In the genomic region with DNA sequence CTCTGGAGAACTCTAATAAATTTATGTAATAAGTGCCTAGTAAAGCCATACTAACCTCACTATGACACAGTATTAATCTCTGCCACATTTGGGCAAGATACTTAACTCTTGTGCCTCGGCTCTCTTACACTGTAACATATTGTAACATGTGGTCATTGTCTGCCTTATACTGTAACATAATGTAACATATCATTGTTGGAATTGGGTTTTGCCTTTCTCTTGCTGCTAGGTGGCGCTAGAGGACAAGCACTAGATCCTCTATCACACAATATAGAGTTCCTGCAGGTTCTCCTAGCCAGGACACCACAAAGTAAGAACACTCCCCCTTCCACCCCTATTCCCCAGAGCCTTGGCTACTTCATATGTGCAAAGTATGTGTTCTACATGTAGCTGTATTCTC, we compare ENCODE assay signal across 9 mouse cellular contexts. TPM values are rescaled to one million over a fixed set of nuclear protein-coding genes. Genes with fewer than 3 reads are reported as not detected.
DNase-seq lines count a peak whose midpoint lies in the region; ATAC-seq and TF ChIP-seq lines count a peak whose summit lies in the region.
"Had no signal": no experiment of that assay in that cellular context is flagged by ENCODE, and none has a peak within 500 bp of the region (broad histone marks: within the 10 kb centered on the region; RNA-seq: fewer than 3 reads in every experiment).

No protein-coding gene starts in this region.

- no peak overlapping the region for H3K4me3 ChIP-seq in intestine, postnatal 0 days (ENCODE audit: low read depth, low read length)
- H3K4me3 ChIP-seq in intestine, embryonic 16.5 days (ENCODE audit: low read length), result no peak overlapping the region
- H3K4me3 ChIP-seq: erythroblast, embryonic 14.5 days had no signal

- no peak overlapping the region for H3K9ac ChIP-seq in intestine, postnatal 0 days (ENCODE audit: low read depth, low read length)
- H3K9ac ChIP-seq in intestine, embryonic 16.5 days (ENCODE audit: low read depth, low read length), result no peak overlapping the region

- DNase-seq in B cell, adult 2 months, result peak; percentile 22 to 28
- peak; percentile 75 for DNase-seq in MEL-GATA-1-ER (ENCODE audit: extremely low read depth, low read depth)
- peak; percentile 53 for DNase-seq in lung, postnatal 36 days
- no peak for DNase-seq in urinary bladder, adult 2 months (ENCODE audit: low spot score)

- no peak overlapping the region for H3K4me2 ChIP-seq in intestine, postnatal 0 days (replicated peaks; ENCODE audit: low read depth)
- no peak overlapping the region for H3K4me2 ChIP-seq in intestine, embryonic 16.5 days (ENCODE audit: low read depth, low read length)

- H3K9me3 ChIP-seq in intestine, postnatal 0 days (ENCODE audit: control insufficient read depth), result no peaks in the 10 kb centered on the region
- H3K9me3 ChIP-seq in intestine, embryonic 16.5 days (ENCODE audit: control insufficient read depth, low read length), result no peaks in the 10 kb centered on the region

- H3K27me3 ChIP-seq in intestine, postnatal 0 days (replicated peaks; ENCODE audit: control insufficient read depth, insufficient read depth, low read length), result no peaks in the 10 kb centered on the region
- no peaks in the 10 kb centered on the region for H3K27me3 ChIP-seq in intestine, embryonic 16.5 days (replicated peaks; ENCODE audit: control insufficient read depth, insufficient read depth, low read length)

- no peaks in the 10 kb centered on the region for H3K36me3 ChIP-seq in intestine, postnatal 0 days (ENCODE audit: control insufficient read depth, insufficient read depth)
- no peaks in the 10 kb centered on the region for H3K36me3 ChIP-seq in intestine, embryonic 16.5 days (ENCODE audit: control insufficient read depth, insufficient read depth, low read length)

- TF ChIP-seq CTCF in intestine, postnatal 0 days (IDR thresholded peaks at IDR 0.05; ENCODE audit: low read depth), result peak; percentile 72

- H3K27ac ChIP-seq in intestine, postnatal 0 days (ENCODE audit: low read depth, low read length), result no peak overlapping the region
- H3K27ac ChIP-seq in intestine, embryonic 16.5 days (ENCODE audit: low read length), result no peak overlapping the region

- ATAC-seq in intestine, postnatal 0 days, result no peak
- ATAC-seq in intestine, embryonic 16.5 days, result no peak
- peak; percentile 54 for ATAC-seq in erythroid progenitor cell, adult 5-6 weeks (replicated peaks; ENCODE audit: low FRiP score, poor library complexity, severe bottlenecking)
- no peak for ATAC-seq in frontal cortex, adult (ENCODE audit: low TSS enrichment)

- no peaks in the 10 kb centered on the region for H3K4me1 ChIP-seq in intestine, postnatal 0 days (replicated peaks; ENCODE audit: control insufficient read depth, insufficient read depth, low read length)
- H3K4me1 ChIP-seq in intestine, embryonic 16.5 days (ENCODE audit: control insufficient read depth, insufficient read depth, low read length), result no peaks in the 10 kb centered on the region

- 39% methylated on average over 2 of the region's 2 CpGs for WGBS in intestine, postnatal 0 days
- 40% methylated on average over 2 of the region's 2 CpGs for WGBS in intestine, embryonic 16.5 days

RNA-seq across cellular contexts. Expression of a gene that starts 36.2 kb away (rescaled TPM):
- 1.6 and 1.8 TPM in 2 replicates for polyA plus RNA-seq in intestine, postnatal 0 days (2015; fragmentation: Nextera tagmentation; extraction: Ambion mirVana)
- polyA plus RNA-seq in intestine, embryonic 16.5 days (2015; fragmentation: Nextera tagmentation; extraction: Ambion mirVana), result 4.3 and 4.4 TPM in 2 replicates
- total RNA-seq in erythroid progenitor cell, adult 5-6 weeks (2015; ENCODE audit: low replicate concordance), result not detected in 2 replicates
- not detected in 2 replicates for total RNA-seq in erythroid progenitor cell, adult 5-6 weeks (2017; ENCODE audit: low replicate concordance)
- 0.06 and 0.11 TPM in 2 replicates for polyA plus RNA-seq in urinary bladder, adult 2 months (2012; rRNA removed)
